Mouse (Mus musculus) kidney, postnatal 4 days (tissue): ENCODE data around the gene Sema3g.

ENCODE experiments used
- DNase-seq, 2 experiments: peaks; one replicate each; pipeline ENCODE4 v3.0.0; 2021; ENCODE audit warnings: mixed read lengths in 2 of 2

Gene Sema3g

GRCm38 (mm10) chr14:31217666-31218065 is at the start of gene Sema3g:
TSS of gene Sema3g (plus strand) at chr14:31217860.
- DNase-seq: peak; percentile 83 to 91

- DNase-seq: peak; percentile 57 to 67
These were observed 49.2 kb upstream of the Sema3g start, which contains the start of gene Stab1 for GRCm38 (mm10) chr14:31168425-31168824. TSS of gene Stab1 (minus strand) at chr14:31168641.

GRCm38 (mm10) chr14:31169508-31169907 is 48.2 kb upstream of the Sema3g start:
- DNase-seq: no peak

GRCm38 (mm10) chr14:31170963-31171362 is 46.7 kb upstream of the Sema3g start:
- DNase-seq: no peak

- no peak for DNase-seq
These were observed 46.3 kb upstream of the Sema3g start for GRCm38 (mm10) chr14:31171386-31171785.

GRCm38 (mm10) chr14:31171821-31172220 is 45.8 kb upstream of the Sema3g start:
- no peak for DNase-seq

GRCm38 (mm10) chr14:31172781-31173455 is 44.7 kb upstream of the Sema3g start:
- DNase-seq: peak; percentile 46 to 64

- DNase-seq: no peak
These were observed 44.1 kb upstream of the Sema3g start for GRCm38 (mm10) chr14:31173537-31173936.

GRCm38 (mm10) chr14:31177287-31177686 is 40.4 kb upstream of the Sema3g start:
- no peak for DNase-seq

- DNase-seq: no peak
These were observed 39.9 kb upstream of the Sema3g start for GRCm38 (mm10) chr14:31177715-31178114.

- DNase-seq: no peak
These were observed 37.8 kb upstream of the Sema3g start for GRCm38 (mm10) chr14:31179677-31180365.

- no peak for DNase-seq
These were observed 36.1 kb upstream of the Sema3g start for GRCm38 (mm10) chr14:31181512-31181911.

GRCm38 (mm10) chr14:31182786-31183290 is 34.8 kb upstream of the Sema3g start:
- DNase-seq: peak; percentile 35 to 59

- DNase-seq: no peak
These were observed 34.1 kb upstream of the Sema3g start for GRCm38 (mm10) chr14:31183541-31183940.

- no peak for DNase-seq
These were observed 33.5 kb upstream of the Sema3g start for GRCm38 (mm10) chr14:31184195-31184594.

GRCm38 (mm10) chr14:31186656-31187055 is 31.0 kb upstream of the Sema3g start:
- DNase-seq: peak; percentile 54 to 66

- no peak for DNase-seq
These were observed 28.9 kb upstream of the Sema3g start for GRCm38 (mm10) chr14:31188771-31189181.

- DNase-seq: no peak
These were observed 28.3 kb upstream of the Sema3g start for GRCm38 (mm10) chr14:31189348-31189747.

GRCm38 (mm10) chr14:31191936-31192335 is 25.7 kb upstream of the Sema3g start:
- no peak for DNase-seq

- no peak for DNase-seq
These were observed 23.9 kb upstream of the Sema3g start for GRCm38 (mm10) chr14:31193791-31194190.

- DNase-seq: no peak
These were observed 23.2 kb upstream of the Sema3g start for GRCm38 (mm10) chr14:31194441-31194840.

GRCm38 (mm10) chr14:31194891-31195513 is 22.7 kb upstream of the Sema3g start:
- DNase-seq: peak; percentile 54 to 73

GRCm38 (mm10) chr14:31195521-31195920 is 22.1 kb upstream of the Sema3g start:
- DNase-seq: no peak

GRCm38 (mm10) chr14:31195968-31196367 is 21.7 kb upstream of the Sema3g start:
- DNase-seq: peak; percentile 46 to 60
